Mouse (Mus musculus): ENCODE data around the gene Synj1.

DNA sequence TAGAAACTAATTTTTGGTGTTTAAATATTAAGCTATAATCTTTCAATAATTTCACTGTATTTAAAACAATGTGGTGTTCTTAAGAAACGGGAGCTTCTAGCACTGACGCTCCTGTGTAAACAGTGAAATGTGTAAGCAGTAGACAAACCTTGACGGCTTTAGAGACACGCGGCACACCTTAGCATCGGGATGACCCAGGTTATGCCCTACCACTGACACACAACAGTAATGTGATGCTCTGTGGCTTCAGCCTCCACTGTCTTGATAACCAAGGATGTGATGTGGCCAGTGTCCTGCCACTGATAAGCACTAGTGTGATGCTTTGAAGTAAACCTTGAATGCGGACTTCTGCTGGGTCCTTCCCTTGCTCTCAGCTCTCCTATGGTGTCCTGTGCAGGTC, 69.9 kb downstream of the Synj1 start:
- no peak for TF ChIP-seq MAX (IDR thresholded peaks at IDR 0.05)
- no peak for TF ChIP-seq MYOD1 (IDR thresholded peaks at IDR 0.05; ENCODE audit: control insufficient read depth, insufficient read length, low read depth)
